Mouse (Mus musculus): ENCODE results near the gene Mettl26. TPM values are rescaled to one million over a fixed set of nuclear protein-coding genes. Genes with fewer than 3 reads are reported as not detected.

Gene Mettl26
- total RNA-seq (2021) = 10 to 100 TPM; 39.2 to 40.1 TPM

- peak; percentile 100 for DNase-seq (ENCODE audit: extremely low spot score in 1 of 2, low spot score in 1 of 2)
Observed at GRCm38 (mm10) chr17:25874721-25875170, at the start of gene Mettl26. Mettl26 (plus strand) TSS chr17:25875074.

GRCm38 (mm10) chr17:25825311-25825710, 49.6 kb upstream of the Mettl26 start:
- DNase-seq (ENCODE audit: extremely low spot score in 1 of 2, low spot score in 1 of 2) = no peak

- no peak for DNase-seq (ENCODE audit: extremely low spot score in 1 of 2, low spot score in 1 of 2)
Observed at GRCm38 (mm10) chr17:25825984-25826570, 48.8 kb upstream of the Mettl26 start.

- DNase-seq (ENCODE audit: extremely low spot score in 1 of 2, low spot score in 1 of 2) = no peak
Observed at GRCm38 (mm10) chr17:25827011-25827410, 47.9 kb upstream of the Mettl26 start.

DNA sequence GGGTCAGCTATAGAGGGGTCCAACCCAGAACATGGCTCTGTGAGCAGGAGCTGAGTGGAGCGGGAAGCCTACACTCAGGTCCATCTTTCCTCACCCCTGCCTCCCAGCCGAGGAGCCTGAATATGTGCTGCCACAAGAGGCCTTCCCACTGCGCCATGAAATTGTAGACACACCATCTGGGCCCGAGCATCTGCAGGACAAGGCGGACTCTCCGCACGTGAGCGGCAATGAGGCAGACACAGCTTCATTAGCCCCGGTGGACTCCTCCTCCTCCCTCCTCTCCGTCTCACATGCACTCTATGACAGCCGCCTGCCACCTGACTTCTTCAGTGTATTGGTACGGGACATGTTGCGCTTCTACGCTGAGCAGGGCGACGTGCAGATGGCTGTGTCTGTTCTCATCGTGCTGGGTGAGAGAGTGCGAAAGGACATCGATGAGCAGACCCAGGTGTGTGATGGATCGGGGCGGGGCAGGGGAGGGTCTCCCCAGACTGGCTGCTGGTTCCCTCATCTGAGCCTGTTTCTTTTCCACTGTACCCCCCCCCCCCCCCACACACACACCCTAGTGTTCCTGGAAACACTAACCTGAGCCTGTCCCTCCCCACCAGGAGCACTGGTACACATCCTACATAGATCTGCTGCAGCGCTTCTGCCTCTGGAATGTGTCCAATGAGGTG, 47.2 kb upstream of the Mettl26 start:
- no peak for DNase-seq (ENCODE audit: extremely low spot score in 1 of 2, low spot score in 1 of 2)

- DNase-seq (ENCODE audit: extremely low spot score in 1 of 2, low spot score in 1 of 2) = no peak
Observed at GRCm38 (mm10) chr17:25828223-25828594, 46.7 kb upstream of the Mettl26 start.

DNA sequence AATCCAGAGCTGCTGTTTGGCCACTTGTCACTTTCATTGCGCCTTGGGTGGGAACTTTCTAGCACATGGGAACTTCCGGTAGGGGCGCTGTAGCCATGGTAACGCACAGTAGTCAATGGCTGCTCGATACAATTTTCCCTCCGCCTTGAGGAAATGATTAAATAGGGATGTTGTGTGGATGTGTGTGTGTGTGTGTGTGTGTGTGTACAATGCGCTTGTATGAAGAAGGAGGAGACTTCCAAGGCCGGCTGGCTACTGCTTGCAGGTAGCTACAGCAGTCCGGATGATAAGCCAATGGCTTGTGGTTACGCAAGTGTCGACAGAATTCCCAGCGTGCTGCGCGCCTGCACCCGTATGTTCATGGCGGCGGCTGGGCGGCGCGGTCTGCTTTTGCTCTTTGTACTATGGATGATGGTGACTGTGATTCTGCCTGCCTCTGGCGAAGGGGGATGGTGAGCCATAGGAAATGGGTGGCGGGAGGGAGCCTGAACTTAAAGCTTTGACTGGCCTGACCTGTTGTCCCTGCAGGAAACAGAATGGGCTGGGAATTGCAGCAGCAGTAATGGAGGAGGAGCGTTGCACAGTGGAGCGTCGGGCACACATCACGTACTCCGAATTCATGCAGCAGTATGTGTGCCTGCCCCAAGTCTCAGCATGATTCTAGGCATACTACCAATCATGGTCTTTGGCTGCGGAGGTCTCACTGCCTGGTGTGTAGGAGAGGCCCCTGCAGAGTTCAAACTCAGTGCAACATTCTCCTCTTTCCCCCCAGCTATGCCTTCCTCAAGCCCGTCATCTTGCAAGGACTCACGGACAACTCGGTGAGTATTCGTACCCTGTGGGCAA, 45.9 kb upstream of the Mettl26 start, which contains the start of gene Jmjd8:
TSS of gene Jmjd8 (plus strand) at position 156 of the 846 bp plus-strand sequence.
- peak; percentile 70 to 76 for DNase-seq (ENCODE audit: extremely low spot score in 1 of 2, low spot score in 1 of 2)

DNA sequence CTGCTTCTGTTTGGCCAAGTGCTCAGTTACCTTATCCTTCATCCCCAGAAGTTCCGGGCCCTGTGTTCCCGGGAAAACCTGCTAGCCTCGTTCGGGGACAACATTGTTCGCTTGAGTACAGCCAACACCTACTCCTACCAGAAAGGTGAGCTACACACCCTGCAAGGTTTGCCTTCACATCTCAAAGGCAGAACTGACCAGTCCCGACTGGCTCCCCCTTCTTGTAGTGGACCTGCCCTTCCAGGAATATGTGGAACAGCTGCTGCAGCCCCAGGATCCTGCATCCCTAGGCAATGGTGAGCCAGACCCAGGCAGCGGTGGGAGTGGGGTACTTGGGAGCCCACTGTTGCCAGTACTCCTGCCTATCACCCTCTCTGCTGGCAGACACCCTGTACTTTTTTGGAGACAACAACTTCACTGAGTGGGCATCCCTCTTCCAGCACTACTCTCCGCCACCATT, 45.3 kb upstream of the Mettl26 start:
- no peak for DNase-seq (ENCODE audit: extremely low spot score in 1 of 2, low spot score in 1 of 2)

DNA sequence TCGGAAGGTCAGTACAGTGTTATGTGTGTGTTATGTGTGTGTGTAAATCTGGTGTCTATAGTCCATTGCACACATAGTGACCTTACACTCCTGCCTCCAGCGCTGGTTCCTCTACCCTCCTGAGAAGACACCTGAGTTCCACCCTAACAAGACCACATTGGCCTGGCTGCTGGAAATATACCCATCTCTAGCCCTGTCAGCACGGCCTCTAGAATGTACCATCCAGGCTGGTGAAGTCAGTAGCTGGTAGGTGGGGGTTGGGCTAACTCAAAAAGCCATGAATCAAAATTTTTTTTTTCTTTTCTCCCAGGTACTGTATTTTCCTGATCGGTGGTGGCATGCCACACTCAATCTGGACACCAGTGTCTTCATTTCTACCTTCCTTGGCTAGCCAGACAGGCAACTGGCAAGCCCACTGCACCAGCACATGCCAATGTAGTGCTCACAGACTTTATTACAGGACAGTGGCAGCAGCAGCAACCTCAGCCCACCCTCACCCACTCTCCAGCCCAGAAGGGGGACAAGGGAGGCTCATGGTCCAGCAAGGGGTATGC, 44.6 kb upstream of the Mettl26 start:
- DNase-seq (ENCODE audit: extremely low spot score in 1 of 2, low spot score in 1 of 2) = no peak

DNA sequence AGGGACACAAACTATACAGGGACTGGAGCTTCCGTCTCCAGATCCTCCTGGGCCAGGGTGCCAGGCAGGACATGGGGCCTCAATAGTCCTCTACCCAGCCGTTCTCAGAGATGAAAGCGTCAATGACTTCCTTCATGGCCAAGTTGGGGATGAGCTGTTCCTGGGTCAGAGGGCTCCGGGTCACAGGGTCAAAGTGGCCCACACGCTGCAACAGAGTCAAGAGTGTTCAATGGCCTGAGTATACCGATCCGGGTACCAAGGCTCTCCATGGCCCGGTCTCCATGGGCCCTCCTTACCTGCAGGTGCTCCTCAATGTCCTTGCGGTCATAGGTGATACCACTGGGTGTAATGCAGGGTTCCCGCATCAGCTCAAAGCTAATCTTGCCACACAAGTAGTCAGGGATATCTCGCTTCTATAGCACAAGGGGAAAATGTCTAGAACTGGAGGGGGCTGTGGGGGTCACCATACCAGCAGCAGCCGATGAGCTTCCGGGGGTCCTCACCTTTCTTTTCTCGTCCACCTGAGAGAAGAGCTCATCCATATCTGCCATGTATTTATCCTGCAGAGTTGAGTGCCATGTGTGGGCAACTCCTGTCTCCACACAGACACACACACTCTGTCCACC, 44.0 kb upstream of the Mettl26 start:
- no peak for DNase-seq (ENCODE audit: extremely low spot score in 1 of 2, low spot score in 1 of 2)

GRCm38 (mm10) chr17:25831451-25832281, 43.2 kb upstream of the Mettl26 start:
- DNase-seq (ENCODE audit: extremely low spot score in 1 of 2, low spot score in 1 of 2) = no peak

DNA sequence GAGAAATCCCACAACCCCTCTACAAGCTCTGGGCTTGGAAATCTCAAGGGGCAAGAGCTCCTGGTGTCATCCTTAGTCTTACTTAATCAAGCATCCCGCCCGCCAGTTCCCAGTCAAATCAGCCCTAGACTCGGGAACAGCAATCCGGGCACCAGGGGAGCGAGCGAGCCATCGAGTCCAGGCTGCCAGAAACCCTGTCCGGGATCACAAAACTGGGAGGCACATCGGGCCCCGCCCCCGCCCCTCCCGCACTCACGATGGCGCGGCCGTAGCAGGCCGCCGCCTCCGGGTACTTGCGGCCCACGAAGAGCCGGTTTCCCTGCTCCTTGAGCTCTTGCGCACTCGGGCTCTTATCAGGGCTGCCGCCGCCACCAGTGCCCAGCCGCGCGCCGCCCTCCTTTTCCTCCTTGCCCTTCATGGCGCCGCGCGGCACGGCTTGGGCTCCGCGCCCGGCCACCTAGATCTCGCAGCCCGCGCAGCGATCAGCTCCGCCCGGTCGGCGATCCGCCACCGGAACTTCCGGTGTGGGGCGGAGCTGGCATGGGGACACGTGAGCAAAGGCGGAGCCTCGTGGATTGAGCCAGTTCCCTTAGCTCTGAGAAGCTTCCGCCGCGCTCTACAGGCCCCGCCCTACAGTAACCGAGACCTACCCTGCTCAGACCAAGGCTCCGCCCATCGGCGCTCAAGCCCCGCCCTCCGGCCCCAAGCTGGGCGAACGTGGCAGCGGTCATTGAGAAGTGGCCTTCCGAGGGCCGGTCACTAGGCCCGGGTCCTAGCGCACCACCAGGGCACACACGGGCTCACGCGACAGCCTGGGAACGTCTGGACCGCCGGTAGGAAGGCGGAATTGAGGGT, 42.2 kb upstream of the Mettl26 start:
- peak; percentile 93 to 95 for DNase-seq (ENCODE audit: extremely low spot score in 1 of 2, low spot score in 1 of 2)

GRCm38 (mm10) chr17:25833291-25833663, 41.6 kb upstream of the Mettl26 start, which contains the start of gene Stub1:
Stub1 (minus strand) TSS chr17:25833404.
- DNase-seq (ENCODE audit: extremely low spot score in 1 of 2, low spot score in 1 of 2) = peak in 1 of 2 experiments; percentile 70

- no peak for DNase-seq (ENCODE audit: extremely low spot score in 1 of 2, low spot score in 1 of 2)
Observed at GRCm38 (mm10) chr17:25833961-25834594, 40.8 kb upstream of the Mettl26 start.

GRCm38 (mm10) chr17:25834595-25835222, 40.2 kb upstream of the Mettl26 start:
- DNase-seq (ENCODE audit: extremely low spot score in 1 of 2, low spot score in 1 of 2) = no peak

GRCm38 (mm10) chr17:25835301-25835700, 39.6 kb upstream of the Mettl26 start:
- no peak for DNase-seq (ENCODE audit: extremely low spot score in 1 of 2, low spot score in 1 of 2)

GRCm38 (mm10) chr17:25835816-25836215, 39.1 kb upstream of the Mettl26 start:
- no peak for DNase-seq (ENCODE audit: extremely low spot score in 1 of 2, low spot score in 1 of 2)

All from layer of hippocampus, postnatal 25 days (tissue).